Mouse (Mus musculus) olfactory bulb, adult 2 months (tissue): ENCODE data around the gene Tmem174.

ENCODE experiments used
- CTCF ChIP-seq: fragments of 200-500 bp; IDR thresholded peaks from 2 replicates; pipeline ENCODE4 v1.5.1; 2012; ENCODE audit warnings: low read depth, mild to moderate bottlenecking, low read length, moderate library complexity; ENCODE audit not compliant: insufficient read depth
- POLR2A ChIP-seq: fragments of 200-500 bp; IDR thresholded peaks from 2 replicates; pipeline ENCODE4 v1.6.1; 2012; ENCODE audit warnings: mild to moderate bottlenecking, low read depth, low read length, moderate library complexity; ENCODE audit not compliant: insufficient read depth

- TF ChIP-seq POLR2A = no peak
- no peak for TF ChIP-seq CTCF
Measured at GRCm38 (mm10) chr13:98624506-98624905, 12.7 kb downstream of the Tmem174 start.
